Mouse (Mus musculus): ENCODE results near the gene Nabp2. TPM values are rescaled to one million over a fixed set of nuclear protein-coding genes. Genes with fewer than 3 reads are reported as not detected.

The Nabp2 gene
- polyA plus RNA-seq, 1 experiment from 2014 or later, result 60.1 TPM

DNA sequence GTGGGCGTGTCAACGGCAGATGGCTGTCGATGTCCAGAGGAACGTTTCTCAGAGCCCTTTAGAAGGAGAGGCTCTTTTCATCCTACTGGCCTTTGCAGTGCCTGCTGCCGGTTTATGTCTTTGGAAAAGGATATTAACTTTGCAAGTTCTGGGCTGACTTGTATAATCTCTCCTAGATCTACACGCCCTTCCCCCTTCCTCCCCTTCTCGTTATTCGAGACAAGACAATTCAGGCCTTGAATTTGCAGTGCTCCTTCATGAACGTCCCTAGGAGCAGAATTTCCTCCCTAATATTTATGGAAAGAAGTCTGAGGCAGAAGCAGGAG lies 42.1 kb downstream of the Nabp2 start:
- H3K9me3 ChIP-seq, result no peaks in the 10 kb centered on the region
- H3K36me3 ChIP-seq, result peaks cover 10% of the 10 kb centered on the region; the same call in 1 of the 2 replicates
- ATAC-seq (ENCODE audit: insufficient number of reproducible peaks, low FRiP score, low TSS enrichment, low read depth), result no peak
- peaks cover 13% of the 10 kb centered on the region for H3K4me1 ChIP-seq
- peak overlapping the region; percentile 75 for H3K4me3 ChIP-seq
- peak overlapping the region; percentile 97 for H3K27ac ChIP-seq
- H3K4me2 ChIP-seq, result peak overlapping the region; percentile 85
- peak overlapping the region; percentile 69 for H3K9ac ChIP-seq
- H3K27me3 ChIP-seq, result no peaks in the 10 kb centered on the region
- WGBS, result 4% methylated on average over 9 of the region's 9 CpGs

DNA sequence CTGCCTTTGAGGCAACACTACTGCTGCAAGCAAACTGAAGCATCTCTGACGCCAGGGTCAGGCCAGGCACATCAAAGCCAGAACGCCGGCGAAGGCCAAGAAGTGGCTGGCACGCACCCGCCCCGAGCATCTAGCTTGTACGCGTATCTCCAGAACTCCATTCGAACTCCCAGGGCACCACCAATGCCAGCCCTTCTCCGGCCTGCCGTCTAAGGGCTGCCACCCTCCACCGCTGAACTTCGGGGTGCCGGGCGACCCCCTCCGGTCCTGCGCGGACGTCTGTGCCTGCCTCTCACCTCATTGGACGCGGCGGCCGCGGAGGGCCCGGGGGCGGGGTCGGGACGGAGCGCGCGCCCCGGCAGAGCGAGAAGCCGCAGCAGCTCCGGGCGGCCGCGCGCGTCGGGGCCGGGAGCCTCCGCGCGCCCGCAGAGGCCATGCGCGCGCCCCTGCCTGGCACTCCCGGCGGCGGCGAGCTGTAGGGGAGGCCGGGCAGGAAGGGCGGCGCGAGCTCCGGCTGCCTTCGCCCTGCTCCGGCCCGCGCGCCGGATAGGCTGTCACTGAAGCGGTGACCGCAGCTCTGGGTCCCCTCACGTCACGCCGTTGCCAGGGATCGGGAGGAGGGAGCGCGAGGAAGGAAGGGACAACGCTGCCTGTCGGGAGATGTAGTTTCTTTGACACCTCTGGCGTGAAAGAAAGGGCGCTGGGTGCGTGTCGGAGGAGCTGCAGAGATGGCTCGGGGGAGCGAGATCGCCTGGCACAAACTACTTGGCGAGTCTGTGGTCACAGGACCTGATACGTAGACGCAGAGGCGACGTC lies 42.7 kb downstream of the Nabp2 start, which contains the start of gene Coq10a:
Gene Coq10a, minus strand, starts transcription at position 596 of the 816 bp plus-strand sequence.
- Histone ChIP-seq H3K27me3 (no peaks in the 10 kb centered on the region), H3K27ac (peak within 1 kb of the TSS; percentile 97), H3K9ac (peak within 1 kb of the TSS; percentile 69), H3K4me3 (peak within 1 kb of the TSS; percentile 75), H3K4me2 (peak within 1 kb of the TSS; percentile 85), H3K36me3 (peaks cover 11% of the 10 kb centered on the region), H3K4me1 (peaks cover 13% of the 10 kb centered on the region), H3K9me3 (no peaks in the 10 kb centered on the region)
- under 1% methylated on average over 78 of the region's 87 CpGs for WGBS
- peak; percentile 93 for ATAC-seq (ENCODE audit: insufficient number of reproducible peaks, low FRiP score, low TSS enrichment, low read depth)

DNA sequence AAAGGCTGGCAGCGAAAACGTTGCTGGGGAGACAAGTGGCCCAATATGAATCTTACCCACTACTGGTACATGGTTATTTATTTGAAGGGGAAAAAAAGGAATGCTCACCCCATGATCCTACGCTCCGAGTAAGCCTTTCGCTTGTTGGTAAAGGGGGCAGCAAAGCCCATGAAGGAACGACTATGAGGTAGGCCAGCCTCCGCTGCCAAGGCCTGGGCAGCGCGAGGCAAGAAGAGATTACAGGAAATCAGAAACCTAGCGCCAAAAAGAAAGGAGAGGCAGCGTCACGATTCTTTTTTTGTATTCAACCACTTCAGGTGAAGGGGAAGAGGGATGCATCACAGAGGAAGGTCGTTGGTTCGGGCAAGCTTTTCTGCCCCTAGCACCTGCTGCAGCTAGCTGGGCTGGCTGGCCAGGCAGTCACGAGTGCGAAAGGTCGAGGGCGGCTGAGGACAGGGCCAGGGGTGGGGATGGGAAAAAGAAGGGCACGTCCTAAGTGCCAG lies 43.3 kb downstream of the Nabp2 start:
- peak overlapping the region; percentile 69 for H3K9ac ChIP-seq
- peaks cover 13% of the 10 kb centered on the region for H3K4me1 ChIP-seq
- peaks cover 18% of the 10 kb centered on the region for H3K36me3 ChIP-seq
- 15% methylated on average over 19 of the region's 19 CpGs for WGBS
- peak overlapping the region; percentile 97; the same call in 1 of the 2 replicates for H3K27ac ChIP-seq
- peak overlapping the region; percentile 75 for H3K4me3 ChIP-seq
- ATAC-seq (ENCODE audit: insufficient number of reproducible peaks, low FRiP score, low TSS enrichment, low read depth), result no peak; the same call in 1 of the 2 replicates
- no peaks in the 10 kb centered on the region for H3K9me3 ChIP-seq
- no peaks in the 10 kb centered on the region for H3K27me3 ChIP-seq
- H3K4me2 ChIP-seq, result peak overlapping the region; percentile 85

GRCm38 (mm10) chr10:128362568-128362967 lies 48.7 kb downstream of the Nabp2 start:
- peaks cover 70% of the 10 kb centered on the region for H3K36me3 ChIP-seq
- 42% methylated on average over 3 of the region's 3 CpGs for WGBS
- H3K4me3 ChIP-seq, result no peak overlapping the region
- H3K9ac ChIP-seq, result no peak overlapping the region
- no peaks in the 10 kb centered on the region for H3K27me3 ChIP-seq
- H3K4me1 ChIP-seq, result peaks cover 3% of the 10 kb centered on the region
- H3K9me3 ChIP-seq, result no peaks in the 10 kb centered on the region
- no peak overlapping the region for H3K4me2 ChIP-seq
- no peak overlapping the region for H3K27ac ChIP-seq
- no peak for ATAC-seq (ENCODE audit: insufficient number of reproducible peaks, low FRiP score, low TSS enrichment, low read depth)

- Histone ChIP-seq H3K4me2 (no peak overlapping the region), H3K4me3 (no peak overlapping the region), H3K36me3 (peaks cover 75% of the 10 kb centered on the region), H3K27ac (no peak overlapping the region), H3K9ac (no peak overlapping the region), H3K27me3 (no peaks in the 10 kb centered on the region), H3K4me1 (no peaks in the 10 kb centered on the region), H3K9me3 (no peaks in the 10 kb centered on the region)
- no peak for ATAC-seq (ENCODE audit: insufficient number of reproducible peaks, low FRiP score, low TSS enrichment, low read depth)
- WGBS, result 93% methylated on average over 6 of the region's 6 CpGs
Observed at GRCm38 (mm10) chr10:128361836-128362235, 49.5 kb downstream of the Nabp2 start.

GRCm38 (mm10) chr10:128359226-128359625 lies 52.1 kb downstream of the Nabp2 start:
- no peak for ATAC-seq (ENCODE audit: insufficient number of reproducible peaks, low FRiP score, low TSS enrichment, low read depth)
- no peaks in the 10 kb centered on the region for H3K4me1 ChIP-seq
- H3K9ac ChIP-seq, result no peak overlapping the region
- H3K4me2 ChIP-seq, result no peak overlapping the region
- no peaks in the 10 kb centered on the region for H3K27me3 ChIP-seq
- H3K27ac ChIP-seq, result no peak overlapping the region
- WGBS, result 85% methylated on average over 6 of the region's 6 CpGs
- peaks cover 80% of the 10 kb centered on the region for H3K36me3 ChIP-seq
- no peaks in the 10 kb centered on the region for H3K9me3 ChIP-seq
- H3K4me3 ChIP-seq, result no peak overlapping the region

GRCm38 (mm10) chr10:128358796-128359195 lies 52.5 kb downstream of the Nabp2 start:
- Histone ChIP-seq H3K4me1 (no peaks in the 10 kb centered on the region), H3K27ac (no peak overlapping the region), H3K4me3 (no peak overlapping the region), H3K36me3 (peaks cover 85% of the 10 kb centered on the region), H3K9ac (no peak overlapping the region), H3K27me3 (no peaks in the 10 kb centered on the region), H3K4me2 (no peak overlapping the region), H3K9me3 (no peaks in the 10 kb centered on the region)
- 47% methylated on average over 2 of the region's 2 CpGs for WGBS
- no peak for ATAC-seq (ENCODE audit: insufficient number of reproducible peaks, low FRiP score, low TSS enrichment, low read depth)

Small RNAs within 50 kb of the gene (microRNA-seq; reads per million reads assigned to microRNA genes)
- gene Gm25361 (not detected), gene Gm26308 (not detected), gene Mir6914 (not detected), gene Mir6915 (1.6 reads per million), gene Mir8105 (not detected)

Other genes with a start within 250 kb of the Nabp2 start
- 42.2 and 43.8 TPM in 2 replicates for gene Rbms2, start 231.2 kb downstream of the Nabp2 start, polyA plus RNA-seq (2015; fragmentation: Nextera tagmentation; extraction: Ambion mirVana)
- 1.8 TPM in 2 replicates for gene Gls2, start 217.0 kb downstream of the Nabp2 start, polyA plus RNA-seq (2015; fragmentation: Nextera tagmentation; extraction: Ambion mirVana)
- gene Spryd4, start 199.7 kb downstream of the Nabp2 start, polyA plus RNA-seq (2015; fragmentation: Nextera tagmentation; extraction: Ambion mirVana), result 34.2 and 36.3 TPM in 2 replicates
- 0.12 and 0.26 TPM in 2 replicates for gene Mip, start 185.7 kb downstream of the Nabp2 start, polyA plus RNA-seq (2015; fragmentation: Nextera tagmentation; extraction: Ambion mirVana)
- 46.2 and 46.9 TPM in 2 replicates for gene Timeless, start 179.4 kb downstream of the Nabp2 start, polyA plus RNA-seq (2015; fragmentation: Nextera tagmentation; extraction: Ambion mirVana)
- 0.25 and 0.47 TPM in 2 replicates for gene Apon, start 157.4 kb downstream of the Nabp2 start, polyA plus RNA-seq (2015; fragmentation: Nextera tagmentation; extraction: Ambion mirVana)
- gene Apof, start 142.8 kb downstream of the Nabp2 start, polyA plus RNA-seq (2015; fragmentation: Nextera tagmentation; extraction: Ambion mirVana), result 0.22 and 0.27 TPM in 2 replicates
- 12.2 and 13.3 TPM in 2 replicates for gene Stat2, start 140.9 kb downstream of the Nabp2 start, polyA plus RNA-seq (2015; fragmentation: Nextera tagmentation; extraction: Ambion mirVana)
- gene Il23a, start 112.7 kb downstream of the Nabp2 start, polyA plus RNA-seq (2015; fragmentation: Nextera tagmentation; extraction: Ambion mirVana), result 0.17 and 0.20 TPM in 2 replicates
- gene Pan2, start 108.2 kb downstream of the Nabp2 start, polyA plus RNA-seq (2015; fragmentation: Nextera tagmentation; extraction: Ambion mirVana), result 25.1 and 25.2 TPM in 2 replicates
- gene Cnpy2, start 89.0 kb downstream of the Nabp2 start, polyA plus RNA-seq (2015; fragmentation: Nextera tagmentation; extraction: Ambion mirVana), result 347 and 355 TPM in 2 replicates
- gene Cs, start 73.8 kb downstream of the Nabp2 start, polyA plus RNA-seq (2015; fragmentation: Nextera tagmentation; extraction: Ambion mirVana), result 173 and 189 TPM in 2 replicates
- gene Coq10a, start 42.5 kb downstream of the Nabp2 start, polyA plus RNA-seq (2015; fragmentation: Nextera tagmentation; extraction: Ambion mirVana), result 11.3 and 13.4 TPM in 2 replicates
- 11.0 and 11.3 TPM in 2 replicates for gene Ankrd52, start 34.4 kb downstream of the Nabp2 start, polyA plus RNA-seq (2015; fragmentation: Nextera tagmentation; extraction: Ambion mirVana)
- gene Slc39a5, start 10.3 kb downstream of the Nabp2 start, polyA plus RNA-seq (2015; fragmentation: Nextera tagmentation; extraction: Ambion mirVana), result 0.42 TPM in 1 of 2 replicates, not detected in the other
- gene Rnf41, start 165 bp upstream of the Nabp2 start, polyA plus RNA-seq (2015; fragmentation: Nextera tagmentation; extraction: Ambion mirVana), result 40.8 and 42.9 TPM in 2 replicates
- 80.7 and 84.4 TPM in 2 replicates for gene Smarcc2, start 47.8 kb upstream of the Nabp2 start, polyA plus RNA-seq (2015; fragmentation: Nextera tagmentation; extraction: Ambion mirVana)
- 1,269 and 1,341 TPM in 2 replicates for gene Myl6, start 82.7 kb upstream of the Nabp2 start, polyA plus RNA-seq (2015; fragmentation: Nextera tagmentation; extraction: Ambion mirVana)
- 4.7 and 7.4 TPM in 2 replicates for gene Myl6b, start 87.2 kb upstream of the Nabp2 start, polyA plus RNA-seq (2015; fragmentation: Nextera tagmentation; extraction: Ambion mirVana)
- gene Esyt1, start 114.4 kb upstream of the Nabp2 start, polyA plus RNA-seq (2015; fragmentation: Nextera tagmentation; extraction: Ambion mirVana), result 42.8 and 44.9 TPM in 2 replicates
- gene Zc3h10, start 136.3 kb upstream of the Nabp2 start, polyA plus RNA-seq (2015; fragmentation: Nextera tagmentation; extraction: Ambion mirVana), result 13.2 and 15.4 TPM in 2 replicates
- 3,349 and 4,229 TPM in 2 replicates for gene Rpl41, start 137.8 kb upstream of the Nabp2 start, polyA plus RNA-seq (2015; fragmentation: Nextera tagmentation; extraction: Ambion mirVana)
- 194 and 209 TPM in 2 replicates for gene Pa2g4, start 154.5 kb upstream of the Nabp2 start, polyA plus RNA-seq (2015; fragmentation: Nextera tagmentation; extraction: Ambion mirVana)
- gene Erbb3, start 178.2 kb upstream of the Nabp2 start, polyA plus RNA-seq (2015; fragmentation: Nextera tagmentation; extraction: Ambion mirVana), result 20.4 and 20.8 TPM in 2 replicates
- gene Rps26, start 215.3 kb upstream of the Nabp2 start, polyA plus RNA-seq (2015; fragmentation: Nextera tagmentation; extraction: Ambion mirVana), result 584 and 840 TPM in 2 replicates
- 3.5 and 4.1 TPM in 2 replicates for gene Ikzf4, start 234.5 kb upstream of the Nabp2 start, polyA plus RNA-seq (2015; fragmentation: Nextera tagmentation; extraction: Ambion mirVana)

All from limb, embryonic 15.5 days (tissue).